Mouse (Mus musculus): ENCODE data around the gene Lcor.

The Lcor gene

DNA sequence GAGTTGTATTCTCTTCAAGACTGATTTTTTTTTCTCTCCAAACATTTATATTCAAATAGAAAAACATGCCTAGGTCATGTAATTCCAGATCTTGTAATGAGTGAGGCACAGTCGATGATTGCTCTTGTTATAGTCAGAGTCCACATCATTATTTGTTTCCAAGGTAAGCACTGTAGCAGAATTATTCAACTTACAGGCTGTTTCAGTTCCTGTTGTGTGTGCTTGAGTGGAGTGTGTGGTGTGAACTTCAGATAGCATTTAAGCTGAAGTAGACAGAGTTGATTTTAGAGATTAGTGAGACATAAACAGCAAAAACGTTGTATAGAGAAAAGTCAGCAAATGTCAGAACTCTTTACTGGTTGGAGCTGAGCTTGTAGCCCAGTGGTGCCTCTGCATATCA is 86.4 kb downstream of the Lcor start:
- no peak for DNase-seq (ENCODE audit: low spot score in 2 of 2)

DNA sequence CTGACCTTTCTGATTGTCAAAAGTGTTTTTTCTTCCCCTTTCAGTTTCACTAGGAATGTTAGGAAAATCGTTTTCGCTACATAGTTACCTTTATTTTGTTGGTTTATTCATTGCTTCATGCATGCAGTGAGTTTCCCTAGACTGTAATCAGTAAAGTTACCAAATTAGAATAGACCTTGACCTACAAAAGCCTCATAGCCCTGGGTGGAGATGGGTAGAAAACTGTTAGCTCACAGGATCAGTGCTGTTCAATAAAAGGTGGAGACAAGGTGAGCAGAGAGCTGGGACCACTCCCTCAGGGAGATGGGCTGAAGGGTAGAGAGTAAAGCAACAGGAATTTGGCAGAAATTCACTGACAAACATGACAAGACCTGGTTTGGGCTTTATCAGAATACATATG is 91.3 kb downstream of the Lcor start:
- DNase-seq (ENCODE audit: low spot score in 2 of 2): no peak

DNA sequence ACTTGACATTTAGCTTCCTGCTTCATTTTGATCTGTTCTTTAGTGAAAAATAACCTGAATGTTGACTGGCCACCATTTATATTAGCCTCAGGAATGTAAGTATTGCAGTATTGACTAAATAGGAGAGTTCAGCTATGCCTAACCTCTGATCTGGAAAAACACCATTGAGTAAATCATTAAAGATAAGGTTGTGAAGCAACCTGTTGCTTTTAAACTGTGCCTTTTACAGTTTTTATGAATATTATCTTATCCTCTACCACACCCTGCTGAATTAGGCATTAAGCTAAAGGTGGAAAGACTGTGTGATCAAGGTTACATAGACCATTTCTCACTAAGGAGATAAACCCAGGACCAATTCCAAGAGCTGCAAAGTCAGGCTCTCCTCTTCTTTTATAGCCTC is 95.1 kb downstream of the Lcor start:
- DNase-seq (ENCODE audit: low spot score in 2 of 2): no peak

DNA sequence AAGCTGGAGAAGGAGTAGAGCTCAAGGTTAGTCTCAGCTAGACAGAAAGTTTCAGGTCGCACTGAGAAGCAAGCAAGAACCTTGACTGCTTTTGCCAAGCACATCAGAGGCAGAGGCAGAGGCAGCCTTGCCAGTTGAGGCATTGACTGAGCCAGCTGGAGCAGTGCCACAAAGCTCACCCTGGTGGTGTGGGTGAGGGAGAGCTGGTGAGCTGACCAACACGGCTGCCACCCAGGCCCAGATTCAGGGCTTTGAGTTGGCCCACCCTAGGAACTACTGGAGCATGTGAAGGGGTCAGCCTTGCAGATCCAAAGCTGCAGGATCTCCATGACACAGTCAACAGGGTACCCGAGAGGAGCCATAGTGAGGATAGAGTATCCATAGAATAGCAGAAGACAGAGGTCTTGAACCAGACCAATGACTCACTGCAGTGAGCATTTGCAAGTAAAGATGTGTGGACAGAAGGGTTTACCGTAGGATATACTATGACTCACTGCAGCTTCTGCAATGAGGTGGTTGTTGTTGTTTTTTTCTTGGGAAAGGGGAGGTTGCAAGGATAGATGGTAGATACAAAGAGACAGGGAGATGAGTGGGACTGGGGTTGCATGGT is 97.0 kb downstream of the Lcor start:
- no peak for DNase-seq (ENCODE audit: low spot score in 2 of 2)

DNA sequence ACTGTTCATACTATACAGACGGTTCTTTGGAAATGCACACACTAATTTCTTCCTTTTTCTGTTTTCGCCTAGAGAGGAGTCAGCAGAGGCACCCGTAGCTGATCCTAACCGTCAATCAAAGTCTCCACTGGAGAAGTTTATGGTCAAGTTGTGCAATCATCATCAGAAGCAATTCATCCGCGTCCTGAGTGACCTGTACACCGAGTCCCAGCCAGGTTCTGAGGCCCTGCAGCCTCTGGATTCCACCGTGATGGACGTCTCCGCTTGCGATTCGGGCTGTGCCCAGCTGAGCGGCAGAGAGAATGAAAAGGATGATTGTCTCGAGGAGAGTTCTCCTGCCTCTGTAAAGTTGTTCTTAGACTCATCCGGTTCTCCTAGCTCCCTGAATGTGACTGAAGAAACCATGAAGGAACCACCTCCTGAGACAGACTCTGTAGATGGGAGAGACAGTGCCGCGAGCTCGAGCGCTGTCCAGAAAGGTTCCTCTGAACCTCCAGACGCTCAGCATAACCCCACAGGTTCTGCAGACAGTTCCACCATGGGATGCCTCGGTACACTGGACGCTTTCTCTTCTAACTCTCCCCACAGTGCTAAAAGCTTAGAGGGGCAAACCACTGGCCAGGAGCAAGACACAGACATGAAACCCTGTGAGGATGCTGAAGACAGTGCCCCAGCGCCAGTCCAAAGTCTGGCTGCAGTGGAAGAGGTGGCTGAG is 99.4 kb downstream of the Lcor start, which contains the start of gene Gm340:
Gene Gm340 (plus strand): TSS at position 665 of the 715 bp plus-strand sequence.
- DNase-seq (ENCODE audit: low spot score in 2 of 2): no peak

DNA sequence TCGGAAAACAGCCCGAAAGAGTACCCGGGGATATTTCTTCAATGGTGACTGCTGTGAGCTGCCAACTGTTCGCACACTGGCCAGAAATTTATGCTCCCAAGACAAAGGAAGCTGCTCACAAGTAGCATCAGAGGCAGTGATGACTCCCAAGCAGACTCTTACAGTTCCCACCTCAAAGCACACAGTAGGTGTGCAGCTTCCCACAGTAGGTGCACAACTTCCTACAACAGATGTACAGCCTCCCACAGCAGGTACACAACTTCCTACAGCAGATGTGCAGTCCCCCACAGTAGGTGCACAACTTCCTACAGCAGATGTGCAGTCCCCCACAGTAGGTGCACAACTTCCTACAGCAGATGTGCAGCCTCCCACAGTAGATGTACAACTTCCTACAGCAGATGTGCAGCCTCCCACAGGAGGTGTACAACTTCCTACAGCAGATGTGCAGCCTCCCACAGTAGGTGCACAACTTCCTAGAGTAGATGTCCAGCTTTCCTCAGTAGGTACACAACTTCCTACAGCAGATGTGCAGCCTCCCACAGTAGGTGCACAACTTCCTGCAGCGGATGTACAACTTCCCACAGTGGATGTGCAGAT is 100.6 kb downstream of the Lcor start:
- no peak for DNase-seq (ENCODE audit: low spot score in 2 of 2)

DNA sequence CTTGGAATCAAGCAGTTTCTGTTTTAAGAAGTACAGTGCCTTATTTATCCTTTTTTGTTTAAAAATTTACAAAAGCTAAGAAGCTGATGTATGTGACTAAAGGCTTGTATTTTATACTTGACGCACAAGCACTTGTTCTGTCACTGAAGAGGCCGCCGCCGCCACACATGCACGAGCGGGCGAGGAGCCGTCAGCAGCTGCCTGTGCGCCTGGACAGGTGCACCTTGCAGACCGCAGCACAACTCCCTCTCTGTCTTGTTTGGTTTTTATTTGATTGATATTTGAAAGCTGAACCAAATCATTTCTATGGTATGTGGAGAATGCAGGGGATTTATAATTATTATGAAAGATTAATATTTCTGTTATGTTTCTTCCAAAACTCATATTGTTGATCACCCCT is 104.3 kb downstream of the Lcor start:
- no peak for DNase-seq (ENCODE audit: low spot score in 2 of 2)

DNA sequence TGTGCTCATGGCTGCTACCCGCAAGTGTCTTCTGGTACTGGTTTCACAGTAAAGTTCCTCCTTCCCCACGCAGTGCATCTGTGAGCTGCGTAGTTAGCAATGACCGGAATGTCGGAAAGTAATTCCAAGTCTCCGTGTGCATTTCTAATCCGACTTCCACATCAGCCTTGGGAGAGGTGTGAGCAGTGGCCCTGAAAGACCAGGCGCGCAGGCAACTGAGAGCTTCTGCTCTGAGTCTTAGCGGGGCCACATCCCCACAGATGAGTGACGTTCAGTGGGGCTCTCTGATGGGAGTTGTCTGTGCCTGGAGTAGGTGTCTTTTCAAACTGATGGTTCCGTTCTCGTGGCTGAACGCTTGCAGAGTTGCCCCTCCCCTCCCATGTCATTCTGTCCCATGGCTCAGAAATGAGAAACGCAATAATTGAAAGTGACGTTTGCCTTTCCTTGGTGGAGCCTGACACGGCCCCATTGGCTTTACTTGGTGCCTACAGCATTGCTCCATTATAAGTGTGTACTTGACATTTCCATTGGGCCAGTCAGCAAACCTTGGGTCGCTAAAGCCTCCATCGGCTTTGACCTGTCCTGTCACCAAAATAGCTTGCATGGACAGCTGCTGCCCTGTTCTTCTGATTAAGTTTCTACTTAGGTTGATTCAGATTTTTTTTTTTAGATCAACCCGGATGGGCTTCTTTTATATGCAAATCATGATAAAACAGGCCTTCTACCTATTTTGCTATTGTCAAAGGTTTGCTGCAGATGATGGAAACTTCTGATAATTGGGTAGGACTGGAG is 105.2 kb downstream of the Lcor start:
- no peak for DNase-seq (ENCODE audit: low spot score in 2 of 2)

DNA sequence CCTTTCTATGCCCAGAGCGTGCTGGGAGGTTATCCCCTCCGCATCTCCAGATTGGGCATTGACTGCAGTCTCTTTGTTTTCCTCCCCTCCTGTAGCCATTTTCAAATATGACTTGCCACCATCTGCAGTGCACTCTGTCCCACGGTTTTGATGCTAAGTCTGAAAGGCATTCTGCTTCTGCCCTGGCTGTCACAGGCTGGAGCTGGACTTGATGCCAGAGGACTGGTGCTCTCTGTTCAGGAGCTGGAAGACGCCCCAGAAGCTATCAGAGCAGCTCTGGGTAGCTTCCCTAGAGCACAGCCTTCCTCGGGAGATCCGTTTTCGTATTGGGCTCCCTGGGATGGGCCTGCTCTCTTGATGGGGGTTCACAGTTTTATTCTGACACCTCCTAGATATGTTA is 106.6 kb downstream of the Lcor start:
- DNase-seq (ENCODE audit: low spot score in 2 of 2): no peak

DNA sequence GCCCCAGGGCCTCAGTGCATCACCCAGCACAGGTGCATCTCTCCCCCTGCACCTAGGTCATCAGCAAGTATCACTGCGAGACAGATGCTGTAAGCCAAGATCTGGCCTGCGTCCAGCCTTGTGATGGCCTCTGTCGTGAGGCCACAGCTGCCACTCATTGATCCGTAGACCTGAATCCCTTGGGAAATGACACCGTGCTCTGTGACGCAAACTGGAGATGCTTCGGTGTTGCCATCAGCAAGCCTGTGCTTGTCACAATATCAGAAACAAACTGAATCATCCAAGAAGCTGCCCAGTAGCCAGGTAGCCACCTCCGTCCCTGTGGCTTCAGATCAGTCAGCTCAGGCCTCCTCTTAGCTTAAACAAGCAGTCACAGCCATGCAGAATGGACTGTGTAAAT is 107.2 kb downstream of the Lcor start:
- DNase-seq (ENCODE audit: low spot score in 2 of 2): no peak

DNA sequence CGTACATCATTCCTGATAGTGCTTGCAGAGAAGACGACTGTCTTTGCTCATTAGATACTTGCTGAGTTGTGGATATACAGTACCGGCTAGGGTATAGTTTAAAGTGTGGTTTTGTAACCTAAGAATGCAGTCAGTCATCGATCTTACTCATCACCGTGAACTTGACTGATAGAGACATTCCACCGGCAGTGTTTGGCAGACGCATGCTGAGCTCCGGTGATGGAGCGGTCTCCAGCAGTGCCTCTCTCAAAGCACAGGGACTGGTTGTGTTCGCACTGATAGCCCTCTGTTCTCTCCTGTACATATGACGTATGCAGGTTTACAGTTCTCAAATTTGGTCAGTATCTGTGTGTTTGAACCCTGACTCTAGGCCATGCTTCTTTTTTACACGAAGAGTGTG is 109.4 kb downstream of the Lcor start:
- no peak for DNase-seq (ENCODE audit: low spot score in 2 of 2)

DNA sequence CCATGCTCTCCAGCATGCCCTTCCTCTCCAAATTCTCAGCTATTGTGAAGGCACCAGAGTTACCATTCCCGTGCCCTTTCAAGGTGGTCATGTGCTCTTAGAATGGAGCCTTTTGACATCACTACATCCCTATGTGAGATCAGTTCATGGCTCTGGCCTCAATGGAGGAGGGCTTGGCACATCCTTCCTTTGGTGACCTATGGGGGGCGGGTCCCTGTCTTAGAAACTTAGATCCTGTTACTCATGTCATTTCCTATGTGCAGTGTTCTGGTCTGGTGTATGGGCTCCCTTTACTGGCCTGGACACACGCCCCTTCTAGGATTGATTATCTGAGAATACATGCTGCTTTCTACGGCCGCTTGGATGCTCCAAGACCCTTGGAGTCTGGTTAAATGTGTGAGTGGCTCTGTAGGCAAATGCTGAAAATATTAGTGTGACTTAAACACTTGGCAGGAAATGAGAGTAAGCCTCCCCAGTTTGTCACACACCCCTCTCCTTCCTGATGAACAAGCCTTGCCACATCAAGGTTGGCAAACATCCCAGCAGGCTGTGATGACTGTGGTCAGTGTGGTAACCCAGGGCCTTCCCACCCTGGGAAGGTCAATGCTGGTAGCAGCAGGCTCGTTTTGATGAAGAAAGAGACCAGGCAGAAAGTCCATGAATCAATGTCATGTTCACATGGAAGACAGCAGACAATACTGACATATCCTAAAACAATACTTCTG is 114.9 kb downstream of the Lcor start:
- DNase-seq (ENCODE audit: low spot score in 2 of 2): peak; percentile 42 to 79

DNA sequence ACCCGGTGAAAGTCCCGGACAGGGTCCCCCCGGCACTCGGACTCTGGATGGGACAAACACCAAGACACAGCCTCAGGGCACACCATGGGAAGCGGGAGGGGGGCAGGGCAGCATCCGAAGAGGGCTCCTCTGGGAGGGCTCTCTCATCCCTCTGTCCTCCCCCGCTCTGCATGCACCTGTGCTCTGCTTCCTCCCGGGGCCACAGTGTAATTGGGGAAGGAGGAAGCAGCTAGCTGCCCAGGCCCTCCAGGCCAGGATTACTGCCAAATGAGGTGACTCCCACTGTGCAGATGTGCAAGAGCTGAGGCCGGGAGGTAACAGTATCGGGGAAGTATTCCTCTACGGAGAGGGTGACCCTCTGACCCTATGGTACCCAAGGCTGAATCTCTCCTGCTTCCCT is 118.2 kb downstream of the Lcor start:
- DNase-seq (ENCODE audit: low spot score in 2 of 2): no peak

DNA sequence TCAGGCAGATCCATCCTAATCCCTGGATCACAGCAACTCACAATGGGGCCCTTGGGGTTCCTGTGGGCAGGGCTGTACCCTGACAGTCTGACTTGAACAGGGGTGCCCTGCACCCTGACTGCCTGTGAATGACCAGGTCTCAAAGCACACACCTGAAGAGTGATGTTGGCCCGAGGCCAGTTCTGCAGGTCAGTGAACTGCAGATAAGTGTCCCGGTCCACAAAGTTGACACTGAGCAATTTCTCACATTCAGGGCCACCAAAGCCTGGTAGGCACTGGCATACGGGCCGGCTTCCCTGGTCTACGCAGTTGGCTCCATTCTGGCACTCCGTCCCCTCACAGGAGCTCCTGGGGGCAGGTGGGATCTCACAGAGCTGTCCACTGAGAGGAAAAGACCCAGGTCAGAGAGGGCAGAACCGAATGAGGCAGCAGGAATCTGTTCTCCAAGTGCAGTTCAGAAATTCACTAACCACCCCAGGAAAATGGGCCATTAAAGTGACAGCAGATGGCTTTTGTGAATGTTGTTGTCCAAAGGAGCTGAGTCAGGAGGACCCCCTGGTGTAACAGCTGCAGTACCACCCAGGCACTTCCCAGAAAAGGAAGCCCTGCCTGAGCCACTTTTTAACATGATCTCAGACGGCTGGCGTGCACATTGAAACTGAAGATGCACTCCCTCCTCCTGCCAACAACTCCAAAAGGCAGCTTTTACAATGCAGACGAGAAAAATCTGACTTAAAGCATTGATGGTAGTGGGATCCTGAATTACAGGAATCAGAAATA is 124.0 kb downstream of the Lcor start:
- DNase-seq (ENCODE audit: low spot score in 2 of 2): no peak

DNA sequence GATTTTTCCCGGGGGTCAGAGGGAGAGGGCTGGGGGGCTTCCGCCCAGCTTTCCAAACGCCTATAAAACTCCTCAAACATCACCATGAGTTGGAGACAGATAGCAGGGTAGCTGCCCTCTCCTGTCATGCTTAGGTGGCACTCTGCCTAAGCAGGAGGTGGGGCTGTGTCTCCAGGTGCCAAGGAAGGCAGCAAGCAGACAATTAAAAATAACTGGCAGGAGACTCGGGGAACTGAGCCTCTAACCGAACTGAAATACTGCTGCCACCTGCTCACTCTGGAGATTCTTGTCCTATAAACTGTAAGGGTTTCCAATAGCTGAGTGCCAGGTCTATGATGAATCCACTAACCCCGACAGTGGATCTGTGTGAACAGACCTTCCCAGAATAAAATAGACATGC is 129.2 kb downstream of the Lcor start:
- no peak for DNase-seq (ENCODE audit: low spot score in 2 of 2)

Measured in urinary bladder, postnatal 36 days (tissue).